ENCODE assay signal across 16 mouse cellular contexts in the genomic region with DNA sequence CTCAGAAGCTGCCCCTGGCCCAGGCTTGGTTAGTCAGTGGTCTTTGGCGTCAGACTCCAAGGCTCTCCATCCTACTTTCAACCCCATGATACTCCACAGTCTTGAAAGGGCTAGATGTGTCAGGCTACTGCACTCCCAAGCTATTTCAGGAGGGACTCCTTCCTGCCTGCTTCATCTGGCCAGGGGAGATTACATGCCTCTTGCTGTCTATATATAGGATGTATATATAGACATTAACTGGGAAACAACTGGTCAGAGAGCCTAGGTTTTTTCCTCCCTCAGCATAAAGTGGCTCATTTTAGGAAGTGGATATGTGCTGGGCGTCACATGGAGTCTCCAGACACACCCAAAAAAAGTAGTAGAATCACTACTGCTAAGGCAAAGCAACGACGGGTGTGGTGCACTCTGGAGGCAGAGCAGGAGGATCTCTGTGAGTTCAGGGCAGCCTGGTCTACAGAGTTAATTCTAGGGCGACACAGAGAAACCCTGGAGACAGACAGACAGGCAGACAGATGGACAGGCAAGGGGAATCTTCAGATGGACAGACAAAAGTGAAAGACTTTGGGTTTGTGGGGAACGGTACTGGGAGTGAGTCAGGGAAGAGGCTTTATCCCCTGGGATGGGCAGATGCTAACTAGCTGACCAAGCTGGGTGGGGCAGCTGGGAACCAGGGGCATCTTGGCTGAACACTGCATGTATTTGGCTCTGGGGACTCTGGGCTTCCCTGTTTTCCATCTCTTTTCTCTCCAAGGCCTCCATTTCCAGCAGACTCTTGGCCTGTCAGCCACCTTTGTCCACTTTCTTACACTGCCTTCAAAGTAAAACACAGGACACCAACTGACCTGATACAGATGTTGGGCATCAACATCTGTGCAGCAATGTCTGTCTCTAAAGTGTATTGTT. TPM values are rescaled to one million over a fixed set of nuclear protein-coding genes. Genes with fewer than 3 reads are reported as not detected.
DNase-seq lines count a peak whose midpoint lies in the region; ATAC-seq and TF ChIP-seq lines count a peak whose summit lies in the region.
"Had no signal": no experiment of that assay in that cellular context is flagged by ENCODE, and none has a peak within 500 bp of the region (broad histone marks: within the 10 kb centered on the region; RNA-seq: fewer than 3 reads in every experiment).

No protein-coding gene starts in this region.

- H3K4me3 ChIP-seq in liver, embryonic 14.5 days (ENCODE audit: insufficient read depth in 1 of 2, low read depth in 2 of 2, low read length in 2 of 2) = no peak overlapping the region
- H3K4me3 ChIP-seq in stomach, postnatal 0 days (ENCODE audit: low read depth, low read length) = no peak overlapping the region
- H3K4me3 ChIP-seq: hindbrain, embryonic 13.5 days; lung, embryonic 15.5 days; neural tube, embryonic 13.5 days had no signal

- no peak for TF ChIP-seq EP300 in liver, embryonic 14.5 days (IDR thresholded peaks at IDR 0.05; ENCODE audit: low read depth)
- TF ChIP-seq EP300 in stomach, postnatal 0 days (optimal IDR thresholded peaks at IDR 0.05) = no peak

- no peaks in the 10 kb centered on the region for H3K36me3 ChIP-seq in liver, embryonic 14.5 days (replicated peaks; ENCODE audit: control insufficient read depth, insufficient read depth, low read depth)
- H3K36me3 ChIP-seq in stomach, postnatal 0 days (ENCODE audit: control insufficient read depth, insufficient read depth, low read length) = peaks cover 8% of the 10 kb centered on the region; the same call in 1 of the 2 replicates
- H3K36me3 ChIP-seq: neural tube, embryonic 13.5 days had no signal

- no peak overlapping the region for H3K27ac ChIP-seq in liver, embryonic 14.5 days
- no peak overlapping the region for H3K27ac ChIP-seq in stomach, postnatal 0 days (replicated peaks)
- H3K27ac ChIP-seq: hindbrain, embryonic 13.5 days; lung, embryonic 15.5 days; neural tube, embryonic 13.5 days had no signal

- H3K27me3 ChIP-seq in liver, embryonic 14.5 days (ENCODE audit: control insufficient read depth, insufficient read depth, low read length) = no peaks in the 10 kb centered on the region
- no peaks in the 10 kb centered on the region for H3K27me3 ChIP-seq in stomach, postnatal 0 days (ENCODE audit: control insufficient read depth, insufficient read depth, low read length)
- H3K27me3 ChIP-seq: hindbrain, embryonic 13.5 days; lung, embryonic 15.5 days; neural tube, embryonic 13.5 days had no signal

- DNase-seq in gastrocnemius, adult 18-20 months (ENCODE audit: low spot score) = peak; percentile 26
- DNase-seq in gastrocnemius, postnatal 10 days = no peak
- DNase-seq in lung, postnatal 36 days = peak; percentile 31
- no peak for DNase-seq in lung, postnatal 10 days
- no peak for DNase-seq in liver, embryonic 14.5 days (ENCODE audit: low read depth in 3 of 3, low spot score in 3 of 3)
- DNase-seq in stomach, postnatal 0 days (ENCODE audit: low spot score) = no peak
- no peak for DNase-seq in natural killer cell, adult 2 months (ENCODE audit: low spot score in 2 of 2)
- DNase-seq in kidney, postnatal 4 days = no peak
- DNase-seq: cerebellum, postnatal 25 days; kidney, adult 11 months; midbrain, embryonic 14.5 days had no signal

- H3K9me3 ChIP-seq in liver, embryonic 14.5 days (ENCODE audit: control insufficient read depth, low read length) = no peaks in the 10 kb centered on the region
- H3K9me3 ChIP-seq in stomach, postnatal 0 days (ENCODE audit: control insufficient read depth, low read length) = no peaks in the 10 kb centered on the region
- H3K9me3 ChIP-seq: G1E; hindbrain, embryonic 13.5 days; lung, embryonic 15.5 days; neural tube, embryonic 13.5 days had no signal

- no peak overlapping the region for H3K4me2 ChIP-seq in liver, embryonic 14.5 days (ENCODE audit: low read depth)
- H3K4me2 ChIP-seq in stomach, postnatal 0 days (replicated peaks; ENCODE audit: low read depth) = no peak overlapping the region
- H3K4me2 ChIP-seq: hindbrain, embryonic 13.5 days; lung, embryonic 15.5 days; neural tube, embryonic 13.5 days had no signal

- H3K9ac ChIP-seq in liver, embryonic 14.5 days (replicated peaks) = no peak overlapping the region
- H3K9ac ChIP-seq in stomach, postnatal 0 days (ENCODE audit: low read length) = no peak overlapping the region
- H3K9ac ChIP-seq: lung, embryonic 15.5 days; neural tube, embryonic 13.5 days had no signal

- peak; percentile 51; the same call in 1 of the 2 replicates for ATAC-seq in liver, embryonic 14.5 days (ENCODE audit: insufficient read depth)
- peak; percentile 22; the same call in 1 of the 2 replicates for ATAC-seq in stomach, postnatal 0 days (ENCODE audit: low FRiP score, low TSS enrichment)
- ATAC-seq: activated CD4-positive, CD25-positive, alpha-beta regulatory T cell, adult 4 months had no signal

- H3K4me1 ChIP-seq in liver, embryonic 14.5 days (replicated peaks; ENCODE audit: control insufficient read depth in 2 of 2, insufficient read depth in 2 of 2, low read length in 1 of 2) = 0 out of 4 replicates have a peak, but pooled peaks cover 0 to 7% of the 10 kb centered on the region in 2 experiments
- H3K4me1 ChIP-seq in stomach, postnatal 0 days (replicated peaks; ENCODE audit: control insufficient read depth, insufficient read depth) = no peaks in the 10 kb centered on the region
- H3K4me1 ChIP-seq: hindbrain, embryonic 13.5 days; lung, embryonic 15.5 days; neural tube, embryonic 13.5 days had no signal

- TF ChIP-seq CTCF in liver, embryonic 14.5 days (IDR thresholded peaks at IDR 0.05; ENCODE audit: low read depth) = no peak
- TF ChIP-seq CTCF in stomach, postnatal 0 days (IDR thresholded peaks at IDR 0.05; ENCODE audit: low read depth) = no peak

- WGBS in liver, embryonic 14.5 days (ENCODE audit: insufficient replicate concordance) = 35% methylated on average over 6 of the region's 6 CpGs
- 63% methylated on average over 6 of the region's 6 CpGs for WGBS in stomach, postnatal 0 days

RNA-seq across cellular contexts. Expression of a gene that starts 25.8 kb away (rescaled TPM):
- 10 to 100 TPM; 12.4 to 12.6 TPM for total RNA-seq in gastrocnemius, adult 18-20 months (2021)
- 10 to 100 TPM; 16.2 to 20.1 TPM for total RNA-seq in gastrocnemius, postnatal 10 days (2021)
- 5.8 and 6.7 TPM in 2 replicates for polyA plus RNA-seq in liver, embryonic 14.5 days (2012; rRNA removed)
- polyA plus RNA-seq in liver, embryonic 14.5 days (2014; fragmentation: Nextera tagmentation; extraction: Ambion mirVana) = 4.6 and 5.1 TPM in 2 replicates
- 3.6 and 3.8 TPM in 2 replicates for polyA plus RNA-seq in stomach, postnatal 0 days (2015; fragmentation: Nextera tagmentation; extraction: Ambion mirVana)

RNA-seq across cellular contexts. Expression of a gene that starts 25.9 kb away (rescaled TPM):
- total RNA-seq in gastrocnemius, adult 18-20 months (2021) = 1 to 10 TPM in 1 of 2 experiments, under 1 TPM in 1; 0.74 to 1.2 TPM
- total RNA-seq in gastrocnemius, postnatal 10 days (2021) = 1 to 10 TPM; 3.0 to 4.6 TPM
- 0.95 and 1.1 TPM in 2 replicates for polyA plus RNA-seq in liver, embryonic 14.5 days (2012; rRNA removed)
- 0.05 and 0.21 TPM in 2 replicates for polyA plus RNA-seq in liver, embryonic 14.5 days (2014; fragmentation: Nextera tagmentation; extraction: Ambion mirVana)
- 0.80 and 1.2 TPM in 2 replicates for polyA plus RNA-seq in stomach, postnatal 0 days (2015; fragmentation: Nextera tagmentation; extraction: Ambion mirVana)

RNA-seq across cellular contexts. Expression of a gene that starts 26.1 kb away (rescaled TPM):
- total RNA-seq in gastrocnemius, adult 18-20 months (2021) = 10 to 100 TPM; 46.4 to 56.7 TPM
- 10 to 100 TPM; 52.6 to 69.7 TPM for total RNA-seq in gastrocnemius, postnatal 10 days (2021)
- polyA plus RNA-seq in liver, embryonic 14.5 days (2012; rRNA removed) = 20.4 and 34.9 TPM in 2 replicates
- polyA plus RNA-seq in liver, embryonic 14.5 days (2014; fragmentation: Nextera tagmentation; extraction: Ambion mirVana) = 7.2 and 8.1 TPM in 2 replicates
- polyA plus RNA-seq in stomach, postnatal 0 days (2015; fragmentation: Nextera tagmentation; extraction: Ambion mirVana) = 28.4 and 28.8 TPM in 2 replicates

RNA-seq across cellular contexts. Expression of a gene that starts 26.4 kb away (rescaled TPM):
- total RNA-seq in gastrocnemius, adult 18-20 months (2021) = 1 to 10 TPM; 3.2 to 4.1 TPM
- 1 to 10 TPM; 5.8 to 7.7 TPM for total RNA-seq in gastrocnemius, postnatal 10 days (2021)
- polyA plus RNA-seq in liver, embryonic 14.5 days (2012; rRNA removed) = 3.0 TPM in 2 replicates
- polyA plus RNA-seq in liver, embryonic 14.5 days (2014; fragmentation: Nextera tagmentation; extraction: Ambion mirVana) = 3.9 and 4.3 TPM in 2 replicates
- 6.5 and 6.6 TPM in 2 replicates for polyA plus RNA-seq in stomach, postnatal 0 days (2015; fragmentation: Nextera tagmentation; extraction: Ambion mirVana)

RNA-seq across cellular contexts. Expression of a gene that starts 40.5 kb away (rescaled TPM):
- 1 to 10 TPM; 1.9 TPM for total RNA-seq in gastrocnemius, adult 18-20 months (2021)
- 1 to 10 TPM in 1 of 2 experiments, under 1 TPM in 1; 0.96 to 1.2 TPM for total RNA-seq in gastrocnemius, postnatal 10 days (2021)
- 0.38 and 0.48 TPM in 2 replicates for polyA plus RNA-seq in liver, embryonic 14.5 days (2012; rRNA removed)
- polyA plus RNA-seq in liver, embryonic 14.5 days (2014; fragmentation: Nextera tagmentation; extraction: Ambion mirVana) = 0.05 and 0.29 TPM in 2 replicates
- polyA plus RNA-seq in stomach, postnatal 0 days (2015; fragmentation: Nextera tagmentation; extraction: Ambion mirVana) = 0.23 and 0.35 TPM in 2 replicates

Comparison
In these comparisons a context has a peak if more than half of its experiments do, and no peak if none do; other contexts are left out.
1. DNase-seq: peak in gastrocnemius, adult 18-20 months (single experiment) and lung, postnatal 36 days (single experiment); none in gastrocnemius, postnatal 10 days (single experiment), lung, postnatal 10 days (single experiment), liver, embryonic 14.5 days (0 of 3), stomach, postnatal 0 days (single experiment), natural killer cell, adult 2 months (0 of 2) and kidney, postnatal 4 days (0 of 2).